18 mouse cellular contexts compared by ENCODE assay signal in genomic region chr16:78534468-78534867, GRCm38 (mm10). TPM values are rescaled to one million over a fixed set of nuclear protein-coding genes. Genes with fewer than 3 reads are reported as not detected.
A peak's percentile ranks its signal among the peaks of the same experiment; 100 is the strongest.
DNase-seq lines count a peak whose midpoint lies in the region; ATAC-seq and TF ChIP-seq lines count a peak whose summit lies in the region.
"Had no signal": no experiment of that assay in that cellular context is flagged by ENCODE, and none has a peak within 500 bp of the region (broad histone marks: within the 10 kb centered on the region; RNA-seq: fewer than 3 reads in every experiment).

No protein-coding gene starts in this region.

- ATAC-seq in forebrain, embryonic 14.5 days: 0 out of 2 replicates have a peak, but pooled peaks have one; percentile 15
- ATAC-seq in forebrain, embryonic 11.5 days (replicated peaks; ENCODE audit: low FRiP score): no peak
- peak; percentile 27; the same call in 1 of the 2 replicates for ATAC-seq in hindbrain, embryonic 14.5 days (ENCODE audit: low FRiP score)
- ATAC-seq in hindbrain, embryonic 12.5 days (ENCODE audit: low FRiP score): no peak
- no peak for ATAC-seq in midbrain, postnatal 0 days (ENCODE audit: low FRiP score)
- ATAC-seq in embryonic facial prominence, embryonic 15.5 days (ENCODE audit: insufficient number of reproducible peaks, low FRiP score, low TSS enrichment, low read depth): 0 out of 2 replicates have a peak, but pooled peaks have one; percentile 35
- ATAC-seq: intestine, embryonic 16.5 days had no signal

- DNase-seq in forebrain, embryonic 14.5 days (ENCODE audit: low spot score): no peak
- no peak for DNase-seq in forebrain, embryonic 11.5 days (ENCODE audit: low spot score)
- no peak for DNase-seq in hindbrain, embryonic 14.5 days (ENCODE audit: low spot score)
- no peak for DNase-seq in midbrain, embryonic 10.5 days (ENCODE audit: low spot score)
- DNase-seq in midbrain, postnatal 0 days (ENCODE audit: low spot score): no peak
- no peak for DNase-seq in urinary bladder, postnatal 14 days (ENCODE audit: low spot score)
- DNase-seq: adrenal gland, adult 2 months; adrenal gland, postnatal 25 days; cerebellum, adult 18-20 months; cerebellum, adult 9-11 months; cerebellum, postnatal 36 days; gastrocnemius, postnatal 36 days; heart, adult 18-20 months; heart, postnatal 10 days had no signal

- no peak for TF ChIP-seq CTCF in midbrain, postnatal 0 days (IDR thresholded peaks at IDR 0.05)

- H3K9me3 ChIP-seq in forebrain, embryonic 14.5 days (replicated peaks; ENCODE audit: control insufficient read depth, low read length): no peaks in the 10 kb centered on the region
- no peaks in the 10 kb centered on the region for H3K9me3 ChIP-seq in forebrain, embryonic 11.5 days (ENCODE audit: control insufficient read depth, low read length)
- no peaks in the 10 kb centered on the region for H3K9me3 ChIP-seq in hindbrain, embryonic 14.5 days (ENCODE audit: control insufficient read depth, low read length)
- H3K9me3 ChIP-seq in hindbrain, embryonic 12.5 days (replicated peaks): no peaks in the 10 kb centered on the region
- H3K9me3 ChIP-seq in midbrain, embryonic 10.5 days (replicated peaks): no peaks in the 10 kb centered on the region
- H3K9me3 ChIP-seq in midbrain, postnatal 0 days (ENCODE audit: low read length): no peaks in the 10 kb centered on the region
- no peaks in the 10 kb centered on the region for H3K9me3 ChIP-seq in embryonic facial prominence, embryonic 15.5 days (replicated peaks)
- H3K9me3 ChIP-seq: heart, embryonic 10.5 days had no signal

- H3K4me3 ChIP-seq in forebrain, embryonic 14.5 days (ENCODE audit: low read depth, low read length): no peak overlapping the region
- no peak overlapping the region for H3K4me3 ChIP-seq in forebrain, embryonic 11.5 days (ENCODE audit: low read depth, low read length)
- no peak overlapping the region for H3K4me3 ChIP-seq in hindbrain, embryonic 14.5 days (replicated peaks; ENCODE audit: low read length)
- no peak overlapping the region for H3K4me3 ChIP-seq in hindbrain, embryonic 12.5 days
- no peak overlapping the region for H3K4me3 ChIP-seq in midbrain, embryonic 10.5 days
- no peak overlapping the region for H3K4me3 ChIP-seq in midbrain, postnatal 0 days (ENCODE audit: low read depth, low read length)
- H3K4me3 ChIP-seq in embryonic facial prominence, embryonic 15.5 days (replicated peaks): no peak overlapping the region
- H3K4me3 ChIP-seq: heart, embryonic 10.5 days had no signal

- H3K4me1 ChIP-seq in forebrain, embryonic 14.5 days (ENCODE audit: control insufficient read depth, insufficient read depth, low read length): no peaks in the 10 kb centered on the region; the same call in 1 of the 2 replicates
- peaks cover 5% of the 10 kb centered on the region; the same call in 1 of the 2 replicates for H3K4me1 ChIP-seq in forebrain, embryonic 11.5 days (replicated peaks; ENCODE audit: control insufficient read depth, insufficient read depth, low read length)
- no peaks in the 10 kb centered on the region for H3K4me1 ChIP-seq in hindbrain, embryonic 14.5 days (replicated peaks; ENCODE audit: control insufficient read depth, insufficient read depth, low read length)
- H3K4me1 ChIP-seq in hindbrain, embryonic 12.5 days: no peaks in the 10 kb centered on the region
- peaks cover 27% of the 10 kb centered on the region for H3K4me1 ChIP-seq in midbrain, embryonic 10.5 days
- no peaks in the 10 kb centered on the region for H3K4me1 ChIP-seq in midbrain, postnatal 0 days (ENCODE audit: insufficient read depth, low read length)
- no peaks in the 10 kb centered on the region for H3K4me1 ChIP-seq in embryonic facial prominence, embryonic 15.5 days

- H3K4me2 ChIP-seq in forebrain, embryonic 14.5 days (ENCODE audit: low read length): no peak overlapping the region
- H3K4me2 ChIP-seq in forebrain, embryonic 11.5 days (ENCODE audit: low read depth, low read length, severe bottlenecking): no peak overlapping the region
- H3K4me2 ChIP-seq in hindbrain, embryonic 14.5 days (replicated peaks): no peak overlapping the region
- no peak overlapping the region for H3K4me2 ChIP-seq in hindbrain, embryonic 12.5 days (replicated peaks)
- no peak overlapping the region for H3K4me2 ChIP-seq in midbrain, postnatal 0 days (ENCODE audit: low read depth, low read length, poor library complexity, severe bottlenecking)
- H3K4me2 ChIP-seq in embryonic facial prominence, embryonic 15.5 days (replicated peaks): no peak overlapping the region

- no peaks in the 10 kb centered on the region for H3K27me3 ChIP-seq in forebrain, embryonic 14.5 days (replicated peaks; ENCODE audit: control insufficient read depth, insufficient read depth, low read length)
- no peaks in the 10 kb centered on the region for H3K27me3 ChIP-seq in forebrain, embryonic 11.5 days (ENCODE audit: control insufficient read depth, insufficient read depth, low read length)
- H3K27me3 ChIP-seq in hindbrain, embryonic 14.5 days (ENCODE audit: control insufficient read depth, insufficient read depth, low read length): no peaks in the 10 kb centered on the region
- no peaks in the 10 kb centered on the region for H3K27me3 ChIP-seq in hindbrain, embryonic 12.5 days
- H3K27me3 ChIP-seq in midbrain, embryonic 10.5 days (ENCODE audit: low read depth, poor library complexity, severe bottlenecking): no peaks in the 10 kb centered on the region
- H3K27me3 ChIP-seq in midbrain, postnatal 0 days (ENCODE audit: insufficient read depth, low read length): no peaks in the 10 kb centered on the region
- H3K27me3 ChIP-seq in embryonic facial prominence, embryonic 15.5 days: no peaks in the 10 kb centered on the region

- H3K27ac ChIP-seq in forebrain, embryonic 14.5 days (ENCODE audit: low read depth, low read length): no peak overlapping the region
- no peak overlapping the region for H3K27ac ChIP-seq in forebrain, embryonic 11.5 days (ENCODE audit: low read depth, low read length)
- no peak overlapping the region for H3K27ac ChIP-seq in hindbrain, embryonic 14.5 days
- no peak overlapping the region for H3K27ac ChIP-seq in hindbrain, embryonic 12.5 days
- peak overlapping the region; percentile 57; the same call in 1 of the 2 replicates for H3K27ac ChIP-seq in midbrain, embryonic 10.5 days (replicated peaks)
- H3K27ac ChIP-seq in midbrain, postnatal 0 days (ENCODE audit: low read depth, low read length): no peak overlapping the region
- no peak overlapping the region for H3K27ac ChIP-seq in embryonic facial prominence, embryonic 15.5 days (replicated peaks)
- H3K27ac ChIP-seq: heart, embryonic 10.5 days had no signal

- WGBS in forebrain, embryonic 14.5 days: 84% methylated on average over 8 of the region's 8 CpGs
- 75% methylated on average over 8 of the region's 8 CpGs for WGBS in forebrain, embryonic 11.5 days
- WGBS in hindbrain, embryonic 14.5 days: 77% methylated on average over 8 of the region's 8 CpGs
- WGBS in hindbrain, embryonic 12.5 days: 79% methylated on average over 8 of the region's 8 CpGs
- WGBS in midbrain, embryonic 10.5 days: 82% methylated on average over 8 of the region's 8 CpGs
- WGBS in midbrain, postnatal 0 days: 70% methylated on average over 8 of the region's 8 CpGs
- WGBS in embryonic facial prominence, embryonic 15.5 days: 84% methylated on average over 8 of the region's 8 CpGs

- no peak overlapping the region for H3K9ac ChIP-seq in forebrain, embryonic 14.5 days (ENCODE audit: low read length)
- H3K9ac ChIP-seq in forebrain, embryonic 11.5 days (ENCODE audit: low read length): no peak overlapping the region
- H3K9ac ChIP-seq in hindbrain, embryonic 14.5 days: no peak overlapping the region
- no peak overlapping the region for H3K9ac ChIP-seq in hindbrain, embryonic 12.5 days
- H3K9ac ChIP-seq in midbrain, postnatal 0 days (replicated peaks; ENCODE audit: low read length, poor library complexity, severe bottlenecking): no peak overlapping the region
- no peak overlapping the region for H3K9ac ChIP-seq in embryonic facial prominence, embryonic 15.5 days

- H3K36me3 ChIP-seq in forebrain, embryonic 14.5 days (ENCODE audit: control insufficient read depth, insufficient read depth, low read length): no peaks in the 10 kb centered on the region
- H3K36me3 ChIP-seq in forebrain, embryonic 11.5 days (ENCODE audit: control insufficient read depth, insufficient read depth, low read length): no peaks in the 10 kb centered on the region
- H3K36me3 ChIP-seq in hindbrain, embryonic 14.5 days (replicated peaks; ENCODE audit: control insufficient read depth, insufficient read depth): no peaks in the 10 kb centered on the region
- H3K36me3 ChIP-seq in hindbrain, embryonic 12.5 days: no peaks in the 10 kb centered on the region
- no peaks in the 10 kb centered on the region for H3K36me3 ChIP-seq in midbrain, embryonic 10.5 days
- no peaks in the 10 kb centered on the region for H3K36me3 ChIP-seq in midbrain, postnatal 0 days (ENCODE audit: insufficient read depth, low read length)
- H3K36me3 ChIP-seq in embryonic facial prominence, embryonic 15.5 days: no peaks in the 10 kb centered on the region
- H3K36me3 ChIP-seq: heart, embryonic 10.5 days had no signal

RNA-seq across cellular contexts. Expression of gene D16Ertd472e, which starts 42.0 kb away (rescaled TPM):
- 7.3 and 9.8 TPM in 2 replicates for polyA plus RNA-seq in forebrain, embryonic 14.5 days (2014; fragmentation: Nextera tagmentation; extraction: Ambion mirVana)
- polyA plus RNA-seq in forebrain, embryonic 11.5 days (2014; fragmentation: Nextera tagmentation; extraction: Ambion mirVana): 15.7 and 21.4 TPM in 2 replicates
- 7.1 and 8.1 TPM in 2 replicates for polyA plus RNA-seq in hindbrain, embryonic 14.5 days (2014; fragmentation: Nextera tagmentation; extraction: Ambion mirVana)
- 15.0 and 16.4 TPM in 2 replicates for polyA plus RNA-seq in hindbrain, embryonic 12.5 days (2016; fragmentation: Nextera tagmentation; extraction: Ambion mirVana)
- polyA plus RNA-seq in midbrain, embryonic 10.5 days (2016; fragmentation: Nextera tagmentation; extraction: Ambion mirVana): 19.3 and 21.5 TPM in 2 replicates
- 5.7 and 7.1 TPM in 2 replicates for total RNA-seq in midbrain, postnatal 0 days (2014; rRNA removed)
- 3.4 and 5.6 TPM in 2 replicates for polyA plus RNA-seq in midbrain, postnatal 0 days (2015; fragmentation: Nextera tagmentation; extraction: Ambion mirVana)
- 25.4 and 27.6 TPM in 2 replicates for polyA plus RNA-seq in embryonic facial prominence, embryonic 15.5 days (2015; fragmentation: Nextera tagmentation; extraction: Ambion mirVana)

Comparison
In these comparisons a context has a peak if more than half of its experiments do, and no peak if none do; other contexts are left out.
1. ATAC-seq: peak in forebrain, embryonic 14.5 days (single experiment), hindbrain, embryonic 14.5 days (single experiment) and embryonic facial prominence, embryonic 15.5 days (single experiment); none in forebrain, embryonic 11.5 days (single experiment), hindbrain, embryonic 12.5 days (single experiment) and midbrain, postnatal 0 days (single experiment).